In genomic region chrX:11437151-11437944, GRCm38 (mm10) we compare ENCODE assay signal across 8 mouse cellular contexts.
DNase-seq lines count a peak whose midpoint lies in the region.

No protein-coding gene starts in this region.

- DNase-seq in frontal cortex, postnatal 10 days (ENCODE audit: low spot score in 2 of 2): peak; percentile 18 to 27
- DNase-seq in frontal cortex, postnatal 25 days (ENCODE audit: low spot score in 2 of 2): no peak
- peak; percentile 55 to 57 for DNase-seq in right cerebral cortex, postnatal 10 days (ENCODE audit: low spot score in 2 of 2)
- no peak for DNase-seq in right cerebral cortex, postnatal 4 days
- peak; percentile 26 to 54 for DNase-seq in kidney, adult 8-10 months
- peak; percentile 37 to 64 for DNase-seq in lung, postnatal 4 days
- no peak for DNase-seq in T-cell, adult 2 months (ENCODE audit: low spot score)
- no peak for DNase-seq in natural killer cell, adult 2 months (ENCODE audit: low spot score in 2 of 2)

Comparison
In these comparisons a context has a peak if more than half of its experiments do, and no peak if none do; other contexts are left out.
1. DNase-seq: peak in frontal cortex, postnatal 10 days (2 of 2), right cerebral cortex, postnatal 10 days (2 of 2), kidney, adult 8-10 months (2 of 2) and lung, postnatal 4 days (2 of 2); none in frontal cortex, postnatal 25 days (0 of 2), right cerebral cortex, postnatal 4 days (single experiment), T-cell, adult 2 months (single experiment) and natural killer cell, adult 2 months (0 of 2).